Mouse (Mus musculus): ENCODE data around the gene Pgghg.

GRCm38 (mm10) chr7:140946311-140946710 lies 5.1 kb downstream of the Pgghg start:
- TF ChIP-seq CTCF (IDR thresholded peaks at IDR 0.05; ENCODE audit: extremely low read depth, insufficient read length, insufficient replicate concordance, low read depth, low read length), result no peak
- no peak for TF ChIP-seq POLR2A (IDR thresholded peaks at IDR 0.05; ENCODE audit: low read depth, low read length)

Measured in small intestine, adult 2 months (tissue).